Mouse (Mus musculus) kidney, postnatal 0 days (tissue): ENCODE data around the gene Mettl7a1. TPM values are rescaled to one million over a fixed set of nuclear protein-coding genes. Genes with fewer than 3 reads are reported as not detected.
"Not testable (repeated sequence)": the region's sequence is repeated elsewhere in the genome, so short reads cannot be mapped to it uniquely, and the experiment has no call there.

Source experiments
- ATAC-seq: fragments of 200-750 bp; cut with Nextera tagmentation; replicated peaks from 2 replicates; pipeline ENCODE4 v1.8.0; 2017; ENCODE audit warnings: low read depth, moderate number of reproducible peaks, moderate TSS enrichment, moderate library complexity; ENCODE audit not compliant: low FRiP score
- DNase-seq: peaks from one replicate; pipeline ENCODE4 v3.0.0-alpha.2; 2016; ENCODE audit warnings: low spot score
- H3K27ac ChIP-seq: fragments of 300-500 bp; sonication (generic); 2 replicates; pipeline ENCODE4 v1.5.1; 2014; ENCODE audit warnings: mild to moderate bottlenecking
- H3K27me3 ChIP-seq: fragments of 300-500 bp; sonication (generic); 2 replicates; pipeline ENCODE4 v1.6.1; 2014; ENCODE audit warnings: low read length, mixed read lengths; ENCODE audit not compliant: insufficient read depth
- H3K36me3 ChIP-seq: fragments of 300-500 bp; sonication (generic); 2 replicates; pipeline ENCODE4 v1.6.1; 2014; ENCODE audit warnings: low read length, mixed read lengths; ENCODE audit not compliant: insufficient read depth
- H3K4me1 ChIP-seq: fragments of 300-500 bp; sonication (generic); replicated peaks from 2 replicates; pipeline ENCODE4 v1.6.1; 2014; ENCODE audit warnings: antibody characterized with exemption, low read length, mixed read lengths; ENCODE audit not compliant: insufficient read depth
- H3K4me2 ChIP-seq: fragments of 300-500 bp; sonication (generic); 2 replicates; pipeline ENCODE4 v1.6.1; 2014; ENCODE audit warnings: mild to moderate bottlenecking, low read length, moderate library complexity, mixed read lengths
- H3K4me3 ChIP-seq: fragments of 300-500 bp; sonication (generic); replicated peaks from 2 replicates; pipeline ENCODE4 v1.5.1; 2014; ENCODE audit warnings: low read depth, low read length
- H3K9ac ChIP-seq: fragments of 300-500 bp; sonication (generic); 2 replicates; pipeline ENCODE4 v1.6.1; 2014; ENCODE audit warnings: low read depth, low read length
- H3K9me3 ChIP-seq: fragments of 300-500 bp; sonication (generic); replicated peaks from 2 replicates; pipeline ENCODE4 v1.6.1; 2016; ENCODE audit warnings: low read length, inconsistent platforms, mixed read lengths
- CTCF ChIP-seq: IDR thresholded peaks from 2 replicates; pipeline ENCODE4 v1.5.1; 2016; ENCODE audit warnings: antibody characterized with exemption, low read depth, mild to moderate bottlenecking, moderate library complexity
- WGBS: fragments of 180-500 bp; shearing (Covaris S2); extraction: QIAGEN DNeasy Blood & Tissue Kit; methylation state at CpG from one replicate; pipeline ENCODE4 v1.1.7; 2014; 5-methylcytosine and 5-hydroxymethylcytosine counted together
- polyA plus RNA-seq: library from polyadenylated mRNA; unstranded; fragments of >200 nt; fragmentation: Nextera tagmentation; extraction: Ambion mirVana; gene quantifications from 2 replicates; pipeline ENCODE4 v1.2.1, GENCODE M21; 2015

The Mettl7a1 gene
- polyA plus RNA-seq, 1 experiment from 2014 or later = 14.3 TPM

- Histone ChIP-seq H3K27me3 (no peaks in the 10 kb centered on the region), H3K9me3 (no peaks in the 10 kb centered on the region), H3K4me3 (no peak overlapping the region), H3K4me1 (no peaks in the 10 kb centered on the region), H3K9ac (no peak overlapping the region), H3K27ac (no peak overlapping the region), H3K36me3 (no peaks in the 10 kb centered on the region), H3K4me2 (no peak overlapping the region)
- WGBS = 52% methylated on average over 7 of the region's 7 CpGs
- ATAC-seq (no peak), DNase-seq (no peak)
- TF ChIP-seq CTCF = no peak
Measured at GRCm38 (mm10) chr15:100367119-100367518, 63.2 kb downstream of the Mettl7a1 start.

- Histone ChIP-seq H3K9me3 (no peaks in the 10 kb centered on the region), H3K36me3 (no peaks in the 10 kb centered on the region), H3K4me2 (no peak overlapping the region), H3K4me3 (no peak overlapping the region), H3K4me1 (no peaks in the 10 kb centered on the region), H3K9ac (no peak overlapping the region), H3K27me3 (no peaks in the 10 kb centered on the region), H3K27ac (no peak overlapping the region)
- TF ChIP-seq CTCF = peak; percentile 78
- ATAC-seq (no peak), DNase-seq (peak; percentile 76)
- 29% methylated on average over 5 of the region's 5 CpGs for WGBS
Measured at GRCm38 (mm10) chr15:100375066-100375465, 71.1 kb downstream of the Mettl7a1 start.

- not testable (repeated sequence) for H3K36me3 ChIP-seq, H3K4me1 ChIP-seq, DNase-seq, H3K9me3 ChIP-seq, H3K4me2 ChIP-seq, H3K9ac ChIP-seq, ATAC-seq, H3K27me3 ChIP-seq, H3K4me3 ChIP-seq, H3K27ac ChIP-seq
- WGBS = 25% methylated on average over 3 of the region's 9 CpGs
- peak; percentile 33; the same call in 1 of the 2 replicates for TF ChIP-seq CTCF
Measured at GRCm38 (mm10) chr15:100377847-100378505, 74.0 kb downstream of the Mettl7a1 start.

Other genes with a start within 250 kb of the Mettl7a1 start
- 30.2 and 33.9 TPM in 2 replicates for gene Atf1, start 76.3 kb upstream of the Mettl7a1 start, polyA plus RNA-seq
- not detected in 2 replicates for gene Tmprss12, start 23.3 kb upstream of the Mettl7a1 start, polyA plus RNA-seq
- gene Mettl7a3, start 30.8 kb downstream of the Mettl7a1 start, polyA plus RNA-seq = 0.23 and 0.41 TPM in 2 replicates
- 1.9 and 2.0 TPM in 2 replicates for gene Methig1, start 49.0 kb downstream of the Mettl7a1 start, polyA plus RNA-seq
- gene Mettl7a2, start 49.1 kb downstream of the Mettl7a1 start, polyA plus RNA-seq = 1.8 and 2.8 TPM in 2 replicates
- gene Higd1c, start 60.4 kb downstream of the Mettl7a1 start, polyA plus RNA-seq = 0.69 TPM in 1 of 2 replicates, not detected in the other
- gene Gm5475, start 118.0 kb downstream of the Mettl7a1 start, polyA plus RNA-seq = 1.3 and 1.5 TPM in 2 replicates
- 28.1 and 33.2 TPM in 2 replicates for gene Slc11a2, start 120.9 kb downstream of the Mettl7a1 start, polyA plus RNA-seq
- gene Letmd1, start 164.9 kb downstream of the Mettl7a1 start, polyA plus RNA-seq = 21.3 and 22.4 TPM in 2 replicates
- gene Csrnp2, start 191.3 kb downstream of the Mettl7a1 start, polyA plus RNA-seq = 10.4 and 10.9 TPM in 2 replicates
- gene Tfcp2, start 247.9 kb downstream of the Mettl7a1 start, polyA plus RNA-seq = 28.6 and 29.1 TPM in 2 replicates